8 mouse cellular contexts compared by ENCODE assay signal in genomic region chr11:51688330-51689328, GRCm38 (mm10). TPM values are rescaled to one million over a fixed set of nuclear protein-coding genes. Genes with fewer than 3 reads are reported as not detected.
DNase-seq lines count a peak whose midpoint lies in the region; ATAC-seq and TF ChIP-seq lines count a peak whose summit lies in the region.

Gene 0610009B22Rik, minus strand, starts transcription at chr11:51688874.

- no peak for TF ChIP-seq CTCF in C2C12 (IDR thresholded peaks at IDR 0.05; ENCODE audit: control insufficient read depth, insufficient read depth, insufficient read length)
- no peak for TF ChIP-seq CTCF in brain, embryonic 14.5 days (IDR thresholded peaks at IDR 0.05; ENCODE audit: borderline replicate concordance, extremely low read depth, insufficient read depth, insufficient read length)
- TF ChIP-seq CTCF in liver, adult 2 months (IDR thresholded peaks at IDR 0.05; ENCODE audit: low read depth, low read length), result no peak

- TF ChIP-seq POLR2A in brain, embryonic 14.5 days (IDR thresholded peaks at IDR 0.05; ENCODE audit: borderline replicate concordance, extremely low read depth, insufficient read depth, insufficient read length, poor library complexity, severe bottlenecking), result peak; percentile 80; the same call in 1 of the 2 replicates
- TF ChIP-seq POLR2A in liver, adult 2 months (IDR thresholded peaks at IDR 0.05; ENCODE audit: extremely low read depth, insufficient read depth, low read length), result peak; percentile 86
- TF ChIP-seq POLR2A in myocyte (IDR thresholded peaks at IDR 0.05; ENCODE audit: insufficient read length, low read depth), result peak; percentile 95

- WGBS in heart, embryonic 11.5 days (ENCODE audit: insufficient replicate concordance), result under 1% methylated on average over 60 of the region's 60 CpGs
- under 1% methylated on average over 60 of the region's 60 CpGs for WGBS in kidney, embryonic 16.5 days
- under 1% methylated on average over 60 of the region's 60 CpGs for WGBS in liver, adult 2 months

- H3K27me3 ChIP-seq in C2C12 (ENCODE audit: control insufficient read depth, insufficient read depth, insufficient read length) (no peaks in the 10 kb centered on the region), myocyte (ENCODE audit: control insufficient read depth, insufficient read depth, insufficient read length) (no peaks in the 10 kb centered on the region)
- peaks cover 3% of the 10 kb centered on the region for H3K27me3 ChIP-seq in erythroblast, embryonic 14.5 days (ENCODE audit: control insufficient read depth)
- H3K27me3 ChIP-seq in heart, embryonic 11.5 days (ENCODE audit: control insufficient read depth, insufficient read depth, low read length), result no peaks in the 10 kb centered on the region
- no peaks in the 10 kb centered on the region for H3K27me3 ChIP-seq in kidney, embryonic 16.5 days (ENCODE audit: insufficient read depth, low read length)
- H3K27me3 ChIP-seq in liver, adult 2 months (ENCODE audit: control insufficient read depth, insufficient read depth, low read length), result no peaks in the 10 kb centered on the region
- no peaks in the 10 kb centered on the region for H3K27me3 ChIP-seq in splenic B cell, adult 2 months (ENCODE audit: control insufficient read depth, insufficient read depth, low read length, poor library complexity, severe bottlenecking)

- peak within 1 kb of the TSS; percentile 75 for H3ac ChIP-seq in C2C12 (ENCODE audit: control insufficient read depth, insufficient read length, low read depth)
- peak within 1 kb of the TSS; percentile 4 for H3ac ChIP-seq in myocyte (ENCODE audit: control insufficient read depth, insufficient read length)

- peak within 1 kb of the TSS; percentile 70 for H3K4me2 ChIP-seq in heart, embryonic 11.5 days
- H3K4me2 ChIP-seq in kidney, embryonic 16.5 days (replicated peaks; ENCODE audit: low read depth, low read length), result peak within 1 kb of the TSS; percentile 75
- peak within 1 kb of the TSS; percentile 80 for H3K4me2 ChIP-seq in myocyte (ENCODE audit: low read depth)

- DNase-seq in brain, embryonic 14.5 days (ENCODE audit: low read depth), result peak; percentile 100
- peak; percentile 94 for DNase-seq in liver, adult 2 months (ENCODE audit: extremely low read depth, low read depth, low spot score)
- peak; percentile 100 for DNase-seq in splenic B cell, adult 2 months (ENCODE audit: low read depth, low spot score)

- ATAC-seq in heart, embryonic 11.5 days (replicated peaks; ENCODE audit: insufficient number of reproducible peaks, low FRiP score, low TSS enrichment), result peak; percentile 99
- ATAC-seq in kidney, embryonic 16.5 days (ENCODE audit: low FRiP score, low TSS enrichment), result peak; percentile 99

- peak within 1 kb of the TSS; percentile 77 for H3K4me3 ChIP-seq in C2C12 (ENCODE audit: insufficient read depth, poor library complexity, severe bottlenecking)
- H3K4me3 ChIP-seq in erythroblast, embryonic 14.5 days (replicated peaks), result peak within 1 kb of the TSS; percentile 95
- H3K4me3 ChIP-seq in heart, embryonic 11.5 days (ENCODE audit: low read depth, low read length), result peak within 1 kb of the TSS; percentile 62
- H3K4me3 ChIP-seq in kidney, embryonic 16.5 days (ENCODE audit: low read length), result peak within 1 kb of the TSS; percentile 79
- H3K4me3 ChIP-seq in liver, adult 2 months (ENCODE audit: insufficient read depth, low read depth, low read length), result peak within 1 kb of the TSS; percentile 74
- H3K4me3 ChIP-seq in myocyte, result peak within 1 kb of the TSS; percentile 74

- H3K79me2 ChIP-seq in C2C12 (ENCODE audit: control insufficient read depth, insufficient read depth), result peaks cover 20% of the 10 kb centered on the region
- H3K79me2 ChIP-seq in liver, adult 2 months (ENCODE audit: control insufficient read depth, insufficient read depth, low read length), result no peaks in the 10 kb centered on the region; the same call in 1 of the 2 replicates
- peaks cover 17% of the 10 kb centered on the region for H3K79me2 ChIP-seq in myocyte (ENCODE audit: control insufficient read depth, insufficient read depth)

- H3K36me3 ChIP-seq in C2C12 (ENCODE audit: control insufficient read depth, insufficient read depth) (peaks cover 43% of the 10 kb centered on the region), myocyte (ENCODE audit: control insufficient read depth, insufficient read depth) (no peaks in the 10 kb centered on the region)
- peaks cover 17% of the 10 kb centered on the region for H3K36me3 ChIP-seq in erythroblast, embryonic 14.5 days (ENCODE audit: control insufficient read depth)
- no peaks in the 10 kb centered on the region for H3K36me3 ChIP-seq in heart, embryonic 11.5 days (ENCODE audit: control insufficient read depth, insufficient read depth, low read length)
- H3K36me3 ChIP-seq in kidney, embryonic 16.5 days (ENCODE audit: insufficient read depth, low read length), result peaks cover 4% of the 10 kb centered on the region
- H3K36me3 ChIP-seq in liver, adult 2 months (ENCODE audit: control insufficient read depth, insufficient read depth, low read length), result peaks cover 13% of the 10 kb centered on the region; the same call in 1 of the 2 replicates
- no peaks in the 10 kb centered on the region for H3K36me3 ChIP-seq in splenic B cell, adult 2 months (ENCODE audit: control insufficient read depth, insufficient read depth, low read length, poor library complexity, severe bottlenecking)

- H3K4me1 ChIP-seq in erythroblast, embryonic 14.5 days (ENCODE audit: control insufficient read depth), result peaks cover 25% of the 10 kb centered on the region
- H3K4me1 ChIP-seq in heart, embryonic 11.5 days (ENCODE audit: control insufficient read depth, insufficient read depth, low read length), result 0 out of 2 replicates have a peak, but pooled peaks cover 3% of the 10 kb centered on the region
- H3K4me1 ChIP-seq in kidney, embryonic 16.5 days (ENCODE audit: insufficient read depth, low read length), result peaks cover 10% of the 10 kb centered on the region
- H3K4me1 ChIP-seq in liver, adult 2 months (ENCODE audit: control insufficient read depth, insufficient read depth, low read length), result peaks cover 6% of the 10 kb centered on the region

- H3K79me3 ChIP-seq in C2C12 (ENCODE audit: low read depth), result peaks cover 4% of the 10 kb centered on the region

- peak within 1 kb of the TSS; percentile 84 for H3K9ac ChIP-seq in heart, embryonic 11.5 days (ENCODE audit: low read depth, low read length)
- peak within 1 kb of the TSS; percentile 89 for H3K9ac ChIP-seq in kidney, embryonic 16.5 days (replicated peaks; ENCODE audit: low read length)
- peak within 1 kb of the TSS; percentile 85 for H3K9ac ChIP-seq in liver, adult 2 months (ENCODE audit: low read depth, low read length)

- H3K9me3 ChIP-seq in erythroblast, embryonic 14.5 days (ENCODE audit: control insufficient read depth, low read length), result peaks cover 8% of the 10 kb centered on the region; the same call in 1 of the 2 replicates
- no peaks in the 10 kb centered on the region for H3K9me3 ChIP-seq in heart, embryonic 11.5 days (replicated peaks; ENCODE audit: control insufficient read depth, low read length)
- no peaks in the 10 kb centered on the region for H3K9me3 ChIP-seq in kidney, embryonic 16.5 days (ENCODE audit: low read length)

- H3K27ac ChIP-seq in heart, embryonic 11.5 days (ENCODE audit: low read depth, low read length), result peak within 1 kb of the TSS; percentile 98
- H3K27ac ChIP-seq in kidney, embryonic 16.5 days (ENCODE audit: low read length), result peak within 1 kb of the TSS; percentile 100
- peak within 1 kb of the TSS; percentile 96 for H3K27ac ChIP-seq in liver, adult 2 months (replicated peaks; ENCODE audit: insufficient read depth, low read depth, low read length)

TF ChIP-seq in C2C12, 6 proteins besides CTCF, POLR2A, EP300 and RAD21:
- TF ChIP-seq MYOG (IDR thresholded peaks at IDR 0.05; ENCODE audit: control insufficient read depth, extremely low read depth, insufficient read length), result no peak
- TF ChIP-seq FOSL1 (IDR thresholded peaks at IDR 0.05; ENCODE audit: insufficient read depth, low read length, poor library complexity, severe bottlenecking), result no peak
- no peak for TF ChIP-seq MYOD1 (IDR thresholded peaks at IDR 0.05; ENCODE audit: control insufficient read depth, insufficient read length, low read depth)
- TF ChIP-seq MAX (IDR thresholded peaks at IDR 0.05), result peak; percentile 57
- TF ChIP-seq CEBPB (IDR thresholded peaks at IDR 0.05; ENCODE audit: low read depth), result peak; percentile 28
- peak; percentile 1 for TF ChIP-seq USF1 (IDR thresholded peaks at IDR 0.05; ENCODE audit: low read depth)

TF ChIP-seq in myocyte, 11 proteins besides CTCF, POLR2A, EP300 and RAD21:
- TF ChIP-seq MAX (IDR thresholded peaks at IDR 0.05; ENCODE audit: low read depth) (no peak), USF1 (IDR thresholded peaks at IDR 0.05; ENCODE audit: low read depth) (no peak), SRF (IDR thresholded peaks at IDR 0.05; ENCODE audit: control insufficient read depth, insufficient read length, low read depth) (peak; percentile 68), POLR2AphosphoS2 (IDR thresholded peaks at IDR 0.05; ENCODE audit: insufficient read length, low read depth) (peak; percentile 99), MYOG (IDR thresholded peaks at IDR 0.05; ENCODE audit: control insufficient read depth in 1 of 3, insufficient read depth in 1 of 3, insufficient read length in 2 of 3, low read depth in 2 of 3) (peak in 1 of 3 experiments; percentile 12), TCF12 (IDR thresholded peaks at IDR 0.05; ENCODE audit: insufficient read depth, poor library complexity, severe bottlenecking) (no peak), MYOD1 (IDR thresholded peaks at IDR 0.05; ENCODE audit: control insufficient read depth in 1 of 3, insufficient read length in 2 of 3, low read depth in 2 of 3) (peak in 2 of 3 experiments; percentile 23 to 28), CEBPB (IDR thresholded peaks at IDR 0.05; ENCODE audit: insufficient read depth, poor library complexity, severe bottlenecking) (no peak), E2F4 (IDR thresholded peaks at IDR 0.05; ENCODE audit: insufficient read depth) (peak; percentile 43), REST (IDR thresholded peaks at IDR 0.05; ENCODE audit: insufficient read depth, insufficient read length) (no peak)

RNA-seq across cellular contexts. Expression of gene 0610009B22Rik, which starts in this region (rescaled TPM):
- polyA plus RNA-seq in C2C12 (2012; fragmentation: generic; extraction: Trizol), result 22.2 TPM
- 44.6 and 59.5 TPM in 2 replicates for polyA plus RNA-seq in brain, embryonic 14.5 days (2012; rRNA removed)
- 0.14 and 0.15 TPM in 2 replicates for polyA plus RNA-seq in erythroblast, embryonic 14.5 days (2012)
- polyA plus RNA-seq in heart, embryonic 11.5 days (2014; fragmentation: Nextera tagmentation; extraction: Ambion mirVana), result 69.5 and 72.7 TPM in 2 replicates
- polyA plus RNA-seq in kidney, embryonic 16.5 days (2015; fragmentation: Nextera tagmentation; extraction: Ambion mirVana), result 105 and 107 TPM in 2 replicates
- 30.5 and 32.2 TPM in 2 replicates for total RNA-seq in liver, adult 2 months (2014; rRNA removed)
- polyA plus RNA-seq in liver, adult 2 months (2012; rRNA removed), result 17.7 and 21.6 TPM in 2 replicates
- polyA plus RNA-seq in myocyte (2012; fragmentation: generic; extraction: Trizol), result 27.9 TPM

Comparison
In these comparisons a context has a peak if more than half of its experiments do, and no peak if none do; other contexts are left out.
1. Peak in every context shown above with its lines: DNase-seq, ATAC-seq, H3K4me3 ChIP-seq and H3K27ac ChIP-seq.
2. RNA of gene 0610009B22Rik (polyA plus RNA-seq): 105 to 107 TPM in kidney, embryonic 16.5 days, 69.5 to 72.7 TPM in heart, embryonic 11.5 days, 44.6 to 59.5 TPM in brain, embryonic 14.5 days, 27.9 TPM in myocyte (single experiment), 22.2 TPM in C2C12 (single experiment) and 17.7 to 21.6 TPM in liver, adult 2 months; 0.14 to 0.15 TPM in erythroblast, embryonic 14.5 days; every median in the first group is over 10 times any median in the second.